Mouse (Mus musculus): ENCODE measurements around the gene Gabarapl2. TPM values are rescaled to one million over a fixed set of nuclear protein-coding genes. Genes with fewer than 3 reads are reported as not detected.
A peak's percentile ranks its signal among the peaks of the same experiment; 100 is the strongest.
"Not testable (repeated sequence)": the region's sequence is repeated elsewhere in the genome, so short reads cannot be mapped to it uniquely, and the experiment has no call there.

The Gabarapl2 gene
- polyA plus RNA-seq, 1 experiment from 2014 or later: 182 TPM

- WGBS: 78% methylated on average over 16 of the region's 16 CpGs
- no peak for ATAC-seq (ENCODE audit: insufficient number of reproducible peaks, low FRiP score, low TSS enrichment, low read depth)
- no peak for DNase-seq (ENCODE audit: low spot score)
- Histone ChIP-seq H3K4me2 (ENCODE audit: low read depth, severe bottlenecking) (no peak overlapping the region), H3K9me3 (ENCODE audit: control insufficient read depth, low read length) (no peaks in the 10 kb centered on the region), H3K4me3 (ENCODE audit: low read depth, low read length) (no peak overlapping the region), H3K4me1 (ENCODE audit: control insufficient read depth, insufficient read depth, low read length) (peaks cover 9% of the 10 kb centered on the region; the same call in 1 of the 2 replicates), H3K27ac (replicated peaks; ENCODE audit: low read depth, low read length) (no peak overlapping the region), H3K9ac (ENCODE audit: low read length) (no peak overlapping the region), H3K36me3 (ENCODE audit: control insufficient read depth, insufficient read depth, low read length) (no peaks in the 10 kb centered on the region), H3K27me3 (ENCODE audit: control insufficient read depth, insufficient read depth, low read length) (no peaks in the 10 kb centered on the region)
Measured at GRCm38 (mm10) chr8:111931721-111932120, 8.8 kb upstream of the Gabarapl2 start.

GRCm38 (mm10) chr8:111932580-111933336 is 7.7 kb upstream of the Gabarapl2 start:
- no peaks in the 10 kb centered on the region for H3K36me3 ChIP-seq (ENCODE audit: control insufficient read depth, insufficient read depth, low read length)
- H3K4me3 ChIP-seq (ENCODE audit: low read depth, low read length): peak overlapping the region; percentile 70
- peak; percentile 58 for DNase-seq (ENCODE audit: low spot score)
- 28% methylated on average over 19 of the region's 19 CpGs for WGBS
- peak; percentile 40; the same call in 1 of the 2 replicates for ATAC-seq (ENCODE audit: insufficient number of reproducible peaks, low FRiP score, low TSS enrichment, low read depth)
- peak overlapping the region; percentile 86 for H3K27ac ChIP-seq (replicated peaks; ENCODE audit: low read depth, low read length)
- H3K4me1 ChIP-seq (ENCODE audit: control insufficient read depth, insufficient read depth, low read length): peaks cover 9% of the 10 kb centered on the region; the same call in 1 of the 2 replicates
- H3K9ac ChIP-seq (ENCODE audit: low read length): peak overlapping the region; percentile 85
- peak overlapping the region; percentile 89 for H3K4me2 ChIP-seq (ENCODE audit: low read depth, severe bottlenecking)
- no peaks in the 10 kb centered on the region for H3K9me3 ChIP-seq (ENCODE audit: control insufficient read depth, low read length)
- no peaks in the 10 kb centered on the region for H3K27me3 ChIP-seq (ENCODE audit: control insufficient read depth, insufficient read depth, low read length)

GRCm38 (mm10) chr8:111933348-111934076 is 7.0 kb upstream of the Gabarapl2 start, which contains the start of gene Tmem231:
TSS of gene Tmem231 (minus strand) at chr8:111933881.
- peak; percentile 97 for ATAC-seq (ENCODE audit: insufficient number of reproducible peaks, low FRiP score, low TSS enrichment, low read depth)
- Histone ChIP-seq H3K27ac (replicated peaks; ENCODE audit: low read depth, low read length) (peak within 1 kb of the TSS; percentile 86), H3K9me3 (ENCODE audit: control insufficient read depth, low read length) (no peaks in the 10 kb centered on the region), H3K4me2 (ENCODE audit: low read depth, severe bottlenecking) (peak within 1 kb of the TSS; percentile 89), H3K4me1 (ENCODE audit: control insufficient read depth, insufficient read depth, low read length) (peaks cover 9% of the 10 kb centered on the region; the same call in 1 of the 2 replicates), H3K27me3 (ENCODE audit: control insufficient read depth, insufficient read depth, low read length) (no peaks in the 10 kb centered on the region), H3K36me3 (ENCODE audit: control insufficient read depth, insufficient read depth, low read length) (no peaks in the 10 kb centered on the region), H3K4me3 (ENCODE audit: low read depth, low read length) (peak within 1 kb of the TSS; percentile 70), H3K9ac (ENCODE audit: low read length) (peak within 1 kb of the TSS; percentile 85)
- DNase-seq (ENCODE audit: low spot score): peak; percentile 90
- under 1% methylated on average over 51 of the region's 53 CpGs for WGBS

GRCm38 (mm10) chr8:111934201-111934600 is 6.3 kb upstream of the Gabarapl2 start:
- DNase-seq (ENCODE audit: low spot score) (no peak), ATAC-seq (ENCODE audit: insufficient number of reproducible peaks, low FRiP score, low TSS enrichment, low read depth) (no peak)
- WGBS: 90% methylated on average over 2 of the region's 2 CpGs
- Histone ChIP-seq H3K4me3 (ENCODE audit: low read depth, low read length) (no peak overlapping the region), H3K4me1 (ENCODE audit: control insufficient read depth, insufficient read depth, low read length) (peaks cover 9% of the 10 kb centered on the region; the same call in 1 of the 2 replicates), H3K36me3 (ENCODE audit: control insufficient read depth, insufficient read depth, low read length) (no peaks in the 10 kb centered on the region), H3K27ac (replicated peaks; ENCODE audit: low read depth, low read length) (no peak overlapping the region), H3K9ac (ENCODE audit: low read length) (no peak overlapping the region), H3K27me3 (ENCODE audit: control insufficient read depth, insufficient read depth, low read length) (no peaks in the 10 kb centered on the region), H3K9me3 (ENCODE audit: control insufficient read depth, low read length) (no peaks in the 10 kb centered on the region), H3K4me2 (ENCODE audit: low read depth, severe bottlenecking) (no peak overlapping the region)

- Histone ChIP-seq H3K4me1 (ENCODE audit: control insufficient read depth, insufficient read depth, low read length) (peaks cover 11% of the 10 kb centered on the region), H3K9me3 (ENCODE audit: control insufficient read depth, low read length) (no peaks in the 10 kb centered on the region), H3K9ac (ENCODE audit: low read length) (no peak overlapping the region), H3K27me3 (ENCODE audit: control insufficient read depth, insufficient read depth, low read length) (no peaks in the 10 kb centered on the region), H3K4me3 (ENCODE audit: low read depth, low read length) (no peak overlapping the region), H3K4me2 (ENCODE audit: low read depth, severe bottlenecking) (no peak overlapping the region), H3K27ac (replicated peaks; ENCODE audit: low read depth, low read length) (no peak overlapping the region), H3K36me3 (ENCODE audit: control insufficient read depth, insufficient read depth, low read length) (no peaks in the 10 kb centered on the region)
- no peak for ATAC-seq (ENCODE audit: insufficient number of reproducible peaks, low FRiP score, low TSS enrichment, low read depth)
- no peak for DNase-seq (ENCODE audit: low spot score)
- 71% methylated on average over 3 of the region's 3 CpGs for WGBS
Measured at GRCm38 (mm10) chr8:111937184-111937583, 3.3 kb upstream of the Gabarapl2 start.

GRCm38 (mm10) chr8:111938076-111938985 is 2.2 kb upstream of the Gabarapl2 start:
- ATAC-seq (ENCODE audit: insufficient number of reproducible peaks, low FRiP score, low TSS enrichment, low read depth); H3K4me2 ChIP-seq (ENCODE audit: low read depth, severe bottlenecking); H3K4me3 ChIP-seq (ENCODE audit: low read depth, low read length); H3K36me3 ChIP-seq (ENCODE audit: control insufficient read depth, insufficient read depth, low read length); H3K9me3 ChIP-seq (ENCODE audit: control insufficient read depth, low read length); H3K27ac ChIP-seq (replicated peaks; ENCODE audit: low read depth, low read length); H3K27me3 ChIP-seq (ENCODE audit: control insufficient read depth, insufficient read depth, low read length); H3K4me1 ChIP-seq (ENCODE audit: control insufficient read depth, insufficient read depth, low read length); DNase-seq (ENCODE audit: low spot score); H3K9ac ChIP-seq (ENCODE audit: low read length): not testable (repeated sequence)
- 89% methylated on average over 8 of the region's 9 CpGs for WGBS

GRCm38 (mm10) chr8:111939516-111940142 is 874 bp upstream of the Gabarapl2 start:
- Histone ChIP-seq H3K4me1 (ENCODE audit: control insufficient read depth, insufficient read depth, low read length) (peaks cover 9% of the 10 kb centered on the region), H3K9ac (ENCODE audit: low read length) (no peak overlapping the region), H3K4me2 (ENCODE audit: low read depth, severe bottlenecking) (peak overlapping the region; percentile 92), H3K36me3 (ENCODE audit: control insufficient read depth, insufficient read depth, low read length) (no peaks in the 10 kb centered on the region), H3K9me3 (ENCODE audit: control insufficient read depth, low read length) (no peaks in the 10 kb centered on the region), H3K4me3 (ENCODE audit: low read depth, low read length) (peak overlapping the region; percentile 78), H3K27ac (replicated peaks; ENCODE audit: low read depth, low read length) (no peak overlapping the region), H3K27me3 (ENCODE audit: control insufficient read depth, insufficient read depth, low read length) (no peaks in the 10 kb centered on the region)
- DNase-seq (ENCODE audit: low spot score): peak; percentile 38
- 14% methylated on average over 10 of the region's 10 CpGs for WGBS
- peak; percentile 32; the same call in 1 of the 2 replicates for ATAC-seq (ENCODE audit: insufficient number of reproducible peaks, low FRiP score, low TSS enrichment, low read depth)

Data from limb, embryonic 11.5 days (tissue).